Mouse (Mus musculus) c-Kit-positive CD71-positive TER-119-negative erythroid progenitor cells, embryonic 14.5 days (primary cell): ENCODE data around the gene S100pbp.
A peak's percentile ranks its signal among the peaks of the same experiment; 100 is the strongest.

Experiments
- DNase-seq: peaks from one replicate; pipeline ENCODE4 v3.0.0-alpha.2; 2013; ENCODE audit warnings: low read depth

S100pbp gene

GRCm38 (mm10) chr4:129189542-129190519, at the start of gene S100pbp, which contains the start of gene Yars:
TSS of gene S100pbp (minus strand) at chr4:129189727.
TSS of gene Yars (plus strand) at chr4:129189760.
- DNase-seq = peak; percentile 97

GRCm38 (mm10) chr4:129239075-129239474, 49.5 kb upstream of the S100pbp start:
- DNase-seq = peak; percentile 58

GRCm38 (mm10) chr4:129238579-129239016, 49.1 kb upstream of the S100pbp start:
- DNase-seq = no peak

- no peak for DNase-seq
These were observed 48.4 kb upstream of the S100pbp start for GRCm38 (mm10) chr4:129237843-129238441.

- DNase-seq = no peak
These were observed 46.8 kb upstream of the S100pbp start for GRCm38 (mm10) chr4:129236236-129236813.

- DNase-seq = peak; percentile 81
These were observed 45.6 kb upstream of the S100pbp start for GRCm38 (mm10) chr4:129235147-129235546.

GRCm38 (mm10) chr4:129234488-129234887, 45.0 kb upstream of the S100pbp start:
- peak; percentile 58 for DNase-seq

- no peak for DNase-seq
These were observed 43.2 kb upstream of the S100pbp start for GRCm38 (mm10) chr4:129232561-129233360.

- DNase-seq = peak; percentile 21
These were observed 42.3 kb upstream of the S100pbp start for GRCm38 (mm10) chr4:129231594-129232450.

GRCm38 (mm10) chr4:129230926-129231325, 41.4 kb upstream of the S100pbp start:
- no peak for DNase-seq

GRCm38 (mm10) chr4:129227985-129228381, 38.5 kb upstream of the S100pbp start:
- DNase-seq = no peak

- DNase-seq = no peak
These were observed 37.9 kb upstream of the S100pbp start for GRCm38 (mm10) chr4:129227170-129227984.

GRCm38 (mm10) chr4:129226441-129226963, 37.0 kb upstream of the S100pbp start:
- DNase-seq = no peak

GRCm38 (mm10) chr4:129225315-129225714, 35.8 kb upstream of the S100pbp start:
- DNase-seq = no peak

GRCm38 (mm10) chr4:129223421-129224281, 34.1 kb upstream of the S100pbp start:
- no peak for DNase-seq

GRCm38 (mm10) chr4:129222019-129222925, 32.7 kb upstream of the S100pbp start:
- no peak for DNase-seq
